Mouse (Mus musculus) myocyte (in vitro differentiated cells): ENCODE measurements at regions not wholly inside any gene's neighbourhood (a gene's known extent, or its start where the extent isn't known, plus 50 kb on each side); places are given as distances from the start of the nearest gene placed in this dataset.

Source experiments
- CEBPB ChIP-seq: IDR thresholded peaks from 2 replicates; pipeline ENCODE4 v1.6.1; 2011; ENCODE audit warnings: mild to moderate bottlenecking, moderate library complexity; ENCODE audit not compliant: poor library complexity, insufficient read depth, severe bottlenecking
- E2F4 ChIP-seq: IDR thresholded peaks from one replicate; pipeline ENCODE4 v1.6.1; 2011; ENCODE audit warnings: mild to moderate bottlenecking, control low read depth, moderate library complexity; ENCODE audit not compliant: insufficient read depth
- MAX ChIP-seq: IDR thresholded peaks from one replicate; pipeline ENCODE4 v1.6.1; 2011; ENCODE audit warnings: low read depth, mild to moderate bottlenecking, control low read depth
- MYOD1 ChIP-seq, 3 experiments: IDR thresholded peaks; one replicate each; pipeline ENCODE4 v1.6.1; 2011; ENCODE audit warnings: control low read depth in 2 of 3, low read depth in 2 of 3, mild to moderate bottlenecking in 2 of 3, moderate library complexity in 1 of 3; ENCODE audit not compliant: insufficient read length in 2 of 3, control insufficient read depth in 1 of 3
- MYOG ChIP-seq, 3 experiments: IDR thresholded peaks; one replicate each; pipeline ENCODE4 v1.6.1; 2011; ENCODE audit warnings: control low read depth in 2 of 3, low read depth in 2 of 3, mild to moderate bottlenecking in 2 of 3; ENCODE audit not compliant: insufficient read length in 2 of 3, control insufficient read depth in 1 of 3, insufficient read depth in 1 of 3
- POLR2A ChIP-seq: IDR thresholded peaks from one replicate; pipeline ENCODE4 v1.6.1; 2011; ENCODE audit warnings: low read depth, mild to moderate bottlenecking, control low read depth, moderate library complexity; ENCODE audit not compliant: insufficient read length
- POLR2AphosphoS2 ChIP-seq: IDR thresholded peaks from one replicate; pipeline ENCODE4 v1.6.1; 2011; ENCODE audit warnings: low read depth, control low read depth; ENCODE audit not compliant: insufficient read length
- REST ChIP-seq: IDR thresholded peaks from one replicate; pipeline ENCODE4 v1.6.1; 2011; ENCODE audit warnings: mild to moderate bottlenecking, control low read depth, moderate library complexity; ENCODE audit not compliant: insufficient read depth, insufficient read length
- USF1 ChIP-seq: IDR thresholded peaks from one replicate; pipeline ENCODE4 v1.6.1; 2011; ENCODE audit warnings: low read depth, mild to moderate bottlenecking, control low read depth, moderate library complexity

DNA sequence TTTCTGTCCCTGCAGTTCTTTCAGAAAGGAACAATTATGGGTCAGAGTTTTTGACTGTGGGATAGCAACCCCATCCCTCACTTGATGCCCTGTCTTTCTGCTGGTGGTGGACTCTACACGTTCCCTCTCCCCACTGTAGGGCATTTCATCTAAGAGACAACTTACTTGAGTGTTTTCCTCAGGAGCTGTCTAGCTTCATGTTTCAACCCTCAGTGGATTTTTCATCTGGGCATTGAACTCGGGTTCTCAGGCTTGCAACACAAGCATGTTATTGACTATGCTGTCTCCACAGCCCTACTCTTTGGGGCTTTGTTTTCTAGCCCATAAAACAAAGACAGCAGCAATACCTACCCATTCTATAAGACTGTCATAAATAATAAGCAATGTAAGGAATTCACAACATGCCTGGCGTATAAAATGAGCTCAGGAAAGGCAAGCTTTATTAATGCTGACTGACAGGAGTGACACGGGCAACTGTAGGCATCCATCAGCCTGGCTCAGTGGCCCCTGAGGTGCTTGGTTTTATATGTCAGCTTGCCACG lies 68.0 kb upstream of the Cpm start:
- TF ChIP-seq POLR2A, result no peak
- TF ChIP-seq E2F4, result no peak
- no peak for TF ChIP-seq USF1
- no peak for TF ChIP-seq MYOG (IDR thresholded peaks at IDR 0.05; ENCODE audit: control insufficient read depth in 1 of 3, insufficient read depth in 1 of 3, insufficient read length in 2 of 3, low read depth in 2 of 3)
- TF ChIP-seq MYOD1 (IDR thresholded peaks at IDR 0.05; ENCODE audit: control insufficient read depth in 1 of 3, insufficient read length in 2 of 3, low read depth in 2 of 3), result no peak
- no peak for TF ChIP-seq REST
- TF ChIP-seq POLR2AphosphoS2, result no peak
- TF ChIP-seq CEBPB, result no peak
- no peak for TF ChIP-seq MAX
